Mouse (Mus musculus) spleen, postnatal 14 days (tissue): ENCODE results near the gene Hoxa7.
A peak's percentile ranks its signal among the peaks of the same experiment; 100 is the strongest.

ENCODE experiments used
- DNase-seq, 2 experiments: peaks; one replicate each; pipeline ENCODE4 v3.0.0; 2021 to 2022; ENCODE audit warnings: low spot score in 2 of 2

Gene Hoxa7

GRCm38 (mm10) chr6:52253511-52254500 is 32.2 kb upstream of the Hoxa7 start:
- peak in 1 of 2 experiments; percentile 7 for DNase-seq

- DNase-seq, result peak in 1 of 2 experiments; percentile 6
Measured at GRCm38 (mm10) chr6:52252775-52253376, 31.2 kb upstream of the Hoxa7 start.

GRCm38 (mm10) chr6:52252016-52252774 is 30.5 kb upstream of the Hoxa7 start:
- peak in 1 of 2 experiments; percentile 1 for DNase-seq

GRCm38 (mm10) chr6:52251177-52251879 is 29.7 kb upstream of the Hoxa7 start:
- peak in 1 of 2 experiments; percentile 1 for DNase-seq

GRCm38 (mm10) chr6:52249826-52250225 is 28.2 kb upstream of the Hoxa7 start:
- peak in 1 of 2 experiments; percentile 1 for DNase-seq

- peak in 1 of 2 experiments; percentile 4 for DNase-seq
Measured at GRCm38 (mm10) chr6:52249415-52249738, 27.7 kb upstream of the Hoxa7 start.

- DNase-seq, result peak in 1 of 2 experiments; percentile 1
Measured at GRCm38 (mm10) chr6:52248638-52249414, 27.2 kb upstream of the Hoxa7 start.

GRCm38 (mm10) chr6:52247766-52248637 is 26.3 kb upstream of the Hoxa7 start:
- DNase-seq, result peak in 1 of 2 experiments; percentile 5

GRCm38 (mm10) chr6:52246916-52247315 is 25.3 kb upstream of the Hoxa7 start:
- no peak for DNase-seq

GRCm38 (mm10) chr6:52246403-52246803 is 24.7 kb upstream of the Hoxa7 start:
- DNase-seq, result peak in 1 of 2 experiments; percentile 5

- no peak for DNase-seq
Measured at GRCm38 (mm10) chr6:52245757-52246142, 24.1 kb upstream of the Hoxa7 start, which contains the start of gene Hoxa11. TSS of gene Hoxa11 (minus strand) at chr6:52245810.

- DNase-seq, result peak in 1 of 2 experiments; percentile 6
Measured at GRCm38 (mm10) chr6:52245040-52245756, 23.5 kb upstream of the Hoxa7 start.

- no peak for DNase-seq
Measured at GRCm38 (mm10) chr6:52244471-52245039, 22.9 kb upstream of the Hoxa7 start.

GRCm38 (mm10) chr6:52243681-52244121 is 22.0 kb upstream of the Hoxa7 start:
- DNase-seq, result peak in 1 of 2 experiments; percentile 3

GRCm38 (mm10) chr6:52242801-52243332 is 21.2 kb upstream of the Hoxa7 start:
- peak in 1 of 2 experiments; percentile 1 for DNase-seq

GRCm38 (mm10) chr6:52241001-52241621 is 19.5 kb upstream of the Hoxa7 start:
- peak in 1 of 2 experiments; percentile 2 for DNase-seq

- DNase-seq, result peak in 1 of 2 experiments; percentile 70
Measured at GRCm38 (mm10) chr6:52240389-52241000, 18.8 kb upstream of the Hoxa7 start, which contains the start of gene Hoxa10. TSS of gene Hoxa10 (minus strand) at chr6:52240854.
